Mouse (Mus musculus): ENCODE results near the gene Letmd1. TPM values are rescaled to one million over a fixed set of nuclear protein-coding genes. Genes with fewer than 3 reads are reported as not detected.
"Not testable (repeated sequence)": the region's sequence is repeated elsewhere in the genome, so short reads cannot be mapped to it uniquely, and the experiment has no call there.

Gene Letmd1
- polyA plus RNA-seq, 1 experiment = 59.6 TPM

DNA sequence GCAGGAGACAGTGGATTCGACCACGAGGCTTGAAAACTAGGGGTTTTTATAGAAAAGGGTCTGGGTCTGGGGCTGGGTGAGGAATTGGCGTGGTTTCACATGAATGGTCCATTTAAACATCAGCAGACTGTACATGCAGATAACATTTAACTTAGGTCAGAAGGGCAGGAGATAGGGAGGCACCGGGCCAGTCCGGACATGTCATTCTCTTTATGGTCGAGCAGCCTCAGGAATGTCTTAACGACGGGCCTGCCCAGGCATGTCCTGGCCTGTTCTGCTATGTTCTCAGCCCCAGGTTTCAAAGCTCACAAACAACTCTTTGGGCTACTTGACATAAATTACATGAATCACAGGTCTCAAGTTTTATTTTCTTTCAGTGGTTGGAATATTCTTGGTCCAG, 30.7 kb downstream of the Letmd1 start:
- DNase-seq (ENCODE audit: low read depth) = not testable (repeated sequence)

- DNase-seq (ENCODE audit: low read depth) = no peak
Observed at GRCm38 (mm10) chr15:100508454-100509167, 39.8 kb downstream of the Letmd1 start.

- DNase-seq (ENCODE audit: low read depth) = no peak
Observed at GRCm38 (mm10) chr15:100510072-100510471, 41.2 kb downstream of the Letmd1 start.

DNA sequence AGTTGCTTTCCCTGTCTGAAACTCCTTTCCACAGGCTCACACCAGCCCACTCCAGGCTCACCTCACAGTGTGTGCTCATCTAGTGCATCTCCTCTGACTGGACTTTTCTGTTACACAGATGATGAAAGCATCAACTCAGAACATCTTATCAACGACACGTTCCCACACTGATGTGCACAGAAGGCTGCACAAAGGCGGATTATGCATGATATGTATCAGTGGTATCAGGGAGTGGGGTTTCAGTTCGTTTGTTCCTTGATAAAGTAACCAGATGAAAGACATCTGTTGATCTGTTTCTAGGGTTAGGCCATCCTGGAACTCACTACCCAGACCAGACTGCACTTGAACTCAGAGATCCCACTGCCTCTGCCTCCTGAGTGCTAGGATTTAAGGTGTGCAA, 44.6 kb downstream of the Letmd1 start:
- DNase-seq (ENCODE audit: low read depth) = no peak

- no peak for DNase-seq (ENCODE audit: low read depth)
Observed at GRCm38 (mm10) chr15:100515121-100515520, 46.3 kb downstream of the Letmd1 start.

GRCm38 (mm10) chr15:100520306-100520705, 51.5 kb downstream of the Letmd1 start:
- DNase-seq (ENCODE audit: low read depth) = no peak

- DNase-seq (ENCODE audit: low read depth) = no peak
Observed at GRCm38 (mm10) chr15:100525405-100525804, 56.6 kb downstream of the Letmd1 start.

GRCm38 (mm10) chr15:100527900-100528299, 59.1 kb downstream of the Letmd1 start:
- no peak for DNase-seq (ENCODE audit: low read depth)

Other genes starting within 250 kb of the Letmd1 start
- gene Atf1, start 241.2 kb upstream of the Letmd1 start, polyA plus RNA-seq (2012; rRNA removed) = 35.1 and 38.7 TPM in 2 replicates
- gene Tmprss12, start 188.2 kb upstream of the Letmd1 start, polyA plus RNA-seq (2012; rRNA removed) = not detected in 2 replicates
- 259 and 432 TPM in 2 replicates for gene Mettl7a1, start 164.9 kb upstream of the Letmd1 start, polyA plus RNA-seq (2012; rRNA removed)
- gene Mettl7a3, start 134.1 kb upstream of the Letmd1 start, polyA plus RNA-seq (2012; rRNA removed) = 0.16 and 0.56 TPM in 2 replicates
- 0.09 TPM in 1 of 2 replicates, not detected in the other for gene Methig1, start 115.9 kb upstream of the Letmd1 start, polyA plus RNA-seq (2012; rRNA removed)
- gene Mettl7a2, start 115.8 kb upstream of the Letmd1 start, polyA plus RNA-seq (2012; rRNA removed) = 0.15 TPM in 1 of 2 replicates, not detected in the other
- not detected in 2 replicates for gene Higd1c, start 104.5 kb upstream of the Letmd1 start, polyA plus RNA-seq (2012; rRNA removed)
- 0.36 and 0.37 TPM in 2 replicates for gene Gm5475, start 46.9 kb upstream of the Letmd1 start, polyA plus RNA-seq (2012; rRNA removed)
- 106 and 126 TPM in 2 replicates for gene Slc11a2, start 44.0 kb upstream of the Letmd1 start, polyA plus RNA-seq (2012; rRNA removed)
- 7.8 and 9.1 TPM in 2 replicates for gene Csrnp2, start 26.5 kb downstream of the Letmd1 start, polyA plus RNA-seq (2012; rRNA removed)
- gene Tfcp2, start 83.0 kb downstream of the Letmd1 start, polyA plus RNA-seq (2012; rRNA removed) = 11.4 and 14.6 TPM in 2 replicates
- gene Pou6f1, start 131.0 kb downstream of the Letmd1 start, polyA plus RNA-seq (2012; rRNA removed) = 30.3 and 39.2 TPM in 2 replicates
- 863 and 939 TPM in 2 replicates for gene Dazap2, start 146.3 kb downstream of the Letmd1 start, polyA plus RNA-seq (2012; rRNA removed)
- gene Smagp, start 167.9 kb downstream of the Letmd1 start, polyA plus RNA-seq (2012; rRNA removed) = 94.8 and 140 TPM in 2 replicates
- gene Bin2, start 200.5 kb downstream of the Letmd1 start, polyA plus RNA-seq (2012; rRNA removed) = 2.1 and 2.6 TPM in 2 replicates
- gene Cela1, start 218.9 kb downstream of the Letmd1 start, polyA plus RNA-seq (2012; rRNA removed) = 26.0 and 89.9 TPM in 2 replicates

All from gonadal fat pad, adult 2 months (tissue).